Mouse (Mus musculus): ENCODE measurements around the gene Spata17. TPM values are rescaled to one million over a fixed set of nuclear protein-coding genes. Genes with fewer than 3 reads are reported as not detected.
"Not testable (repeated sequence)": the region's sequence is repeated elsewhere in the genome, so short reads cannot be mapped to it uniquely, and the experiment has no call there.

The Spata17 gene
- polyA plus RNA-seq, 1 experiment from 2014 or later: 1.2 TPM

DNA sequence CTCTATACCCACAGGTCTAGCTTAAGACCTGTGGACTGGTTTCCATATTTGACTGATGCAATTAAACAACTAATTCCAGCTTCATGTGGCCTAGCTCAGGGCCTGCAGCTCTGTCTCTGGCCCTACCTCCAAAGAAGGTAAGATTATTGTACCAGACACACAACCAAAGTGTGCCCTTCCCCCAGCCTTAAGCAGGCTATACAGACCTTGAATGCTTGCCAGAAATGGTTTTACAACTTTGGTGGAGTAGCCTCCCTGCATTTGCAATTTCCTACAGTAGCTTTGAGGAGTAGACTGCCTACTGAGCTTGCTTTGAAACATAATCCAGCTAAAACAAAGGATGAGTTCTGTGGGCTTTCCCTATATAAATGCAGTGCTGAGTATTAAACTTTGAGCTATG is 51.7 kb downstream of the Spata17 start:
- Histone ChIP-seq H3K9ac (no peak overlapping the region), H3K4me2 (no peak overlapping the region), H3K9me3 (replicated peaks) (no peaks in the 10 kb centered on the region), H3K36me3 (no peaks in the 10 kb centered on the region), H3K27ac (no peak overlapping the region), H3K27me3 (no peaks in the 10 kb centered on the region), H3K4me1 (no peaks in the 10 kb centered on the region), H3K4me3 (replicated peaks) (no peak overlapping the region)
- no peak for ATAC-seq (replicated peaks; ENCODE audit: low FRiP score)

DNA sequence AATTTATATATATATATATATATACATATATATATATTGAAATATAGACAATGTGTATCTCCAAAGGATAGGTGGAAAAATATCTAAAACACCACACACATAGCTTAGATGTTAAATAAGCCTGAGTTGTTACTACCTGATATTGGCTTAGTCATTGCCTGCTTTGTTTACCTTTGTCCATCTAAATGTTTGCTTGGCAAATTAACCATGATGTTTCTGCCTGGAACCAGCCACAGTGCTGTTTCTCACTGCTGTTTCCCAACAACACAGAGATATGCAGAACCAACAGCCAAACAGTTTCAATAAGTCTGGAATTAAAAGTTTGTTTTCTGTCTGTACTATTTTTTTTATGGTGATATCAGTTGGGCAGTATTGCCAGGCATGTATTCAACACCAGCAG is 59.6 kb downstream of the Spata17 start:
- Histone ChIP-seq H3K27me3 (no peaks in the 10 kb centered on the region), H3K36me3 (no peaks in the 10 kb centered on the region), H3K9me3 (replicated peaks) (no peaks in the 10 kb centered on the region), H3K4me3 (replicated peaks) (no peak overlapping the region), H3K9ac (no peak overlapping the region), H3K4me1 (no peaks in the 10 kb centered on the region), H3K4me2 (no peak overlapping the region), H3K27ac (no peak overlapping the region)
- no peak for ATAC-seq (replicated peaks; ENCODE audit: low FRiP score)

- Histone ChIP-seq H3K36me3 (no peaks in the 10 kb centered on the region), H3K9me3 (replicated peaks) (no peaks in the 10 kb centered on the region), H3K27me3 (no peaks in the 10 kb centered on the region), H3K4me2 (no peak overlapping the region), H3K4me3 (replicated peaks) (no peak overlapping the region), H3K9ac (no peak overlapping the region), H3K4me1 (no peaks in the 10 kb centered on the region), H3K27ac (no peak overlapping the region)
- 73% methylated on average over 5 of the region's 5 CpGs for WGBS
- no peak for ATAC-seq (replicated peaks; ENCODE audit: low FRiP score)
Measured at GRCm38 (mm10) chr1:187153681-187154080, 61.6 kb downstream of the Spata17 start.

GRCm38 (mm10) chr1:187152571-187152970 is 62.7 kb downstream of the Spata17 start:
- no peak overlapping the region for H3K9ac ChIP-seq
- ATAC-seq (replicated peaks; ENCODE audit: low FRiP score): no peak
- H3K36me3 ChIP-seq: no peaks in the 10 kb centered on the region
- H3K4me1 ChIP-seq: no peaks in the 10 kb centered on the region
- H3K4me3 ChIP-seq (replicated peaks): no peak overlapping the region
- no peaks in the 10 kb centered on the region for H3K27me3 ChIP-seq
- no peak overlapping the region for H3K27ac ChIP-seq
- 94% methylated on average over 2 of the region's 2 CpGs for WGBS
- no peak overlapping the region for H3K4me2 ChIP-seq
- no peaks in the 10 kb centered on the region for H3K9me3 ChIP-seq (replicated peaks)

DNA sequence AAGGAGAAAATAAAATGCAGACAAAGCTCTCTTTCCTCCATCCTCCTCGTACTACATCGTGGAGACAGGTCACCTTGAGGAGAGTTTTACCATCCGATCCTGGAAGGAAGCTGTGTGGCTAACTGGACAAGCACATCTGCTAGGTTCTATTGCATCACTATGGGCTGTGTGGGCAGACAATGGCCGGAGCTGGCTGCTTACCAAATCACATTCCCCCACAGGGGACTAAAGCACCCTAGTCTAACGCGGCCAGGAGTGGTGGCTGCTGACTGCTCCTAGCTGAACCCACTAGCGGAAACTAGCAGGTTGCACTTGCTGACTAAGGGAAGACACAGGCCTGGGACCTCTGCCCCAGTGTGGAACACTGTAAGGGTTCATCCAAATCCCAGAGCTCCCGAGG is 72.3 kb downstream of the Spata17 start:
- Histone ChIP-seq H3K9ac (no peak overlapping the region), H3K27me3 (no peaks in the 10 kb centered on the region), H3K27ac (no peak overlapping the region), H3K4me2 (no peak overlapping the region), H3K9me3 (replicated peaks) (no peaks in the 10 kb centered on the region), H3K4me1 (peaks cover 4% of the 10 kb centered on the region; the same call in 1 of the 2 replicates), H3K36me3 (no peaks in the 10 kb centered on the region), H3K4me3 (replicated peaks) (no peak overlapping the region)
- no peak for ATAC-seq (replicated peaks; ENCODE audit: low FRiP score)
- WGBS: 74% methylated on average over 8 of the region's 8 CpGs

GRCm38 (mm10) chr1:187137426-187137825 is 77.8 kb downstream of the Spata17 start:
- Histone ChIP-seq H3K4me1 (no peaks in the 10 kb centered on the region), H3K9me3 (replicated peaks) (no peaks in the 10 kb centered on the region), H3K4me3 (replicated peaks) (no peak overlapping the region), H3K4me2 (no peak overlapping the region), H3K27ac (no peak overlapping the region), H3K36me3 (no peaks in the 10 kb centered on the region), H3K27me3 (peaks cover 4% of the 10 kb centered on the region; the same call in 1 of the 2 replicates), H3K9ac (no peak overlapping the region)
- 37% methylated on average over 6 of the region's 6 CpGs for WGBS
- no peak for ATAC-seq (replicated peaks; ENCODE audit: low FRiP score)

DNA sequence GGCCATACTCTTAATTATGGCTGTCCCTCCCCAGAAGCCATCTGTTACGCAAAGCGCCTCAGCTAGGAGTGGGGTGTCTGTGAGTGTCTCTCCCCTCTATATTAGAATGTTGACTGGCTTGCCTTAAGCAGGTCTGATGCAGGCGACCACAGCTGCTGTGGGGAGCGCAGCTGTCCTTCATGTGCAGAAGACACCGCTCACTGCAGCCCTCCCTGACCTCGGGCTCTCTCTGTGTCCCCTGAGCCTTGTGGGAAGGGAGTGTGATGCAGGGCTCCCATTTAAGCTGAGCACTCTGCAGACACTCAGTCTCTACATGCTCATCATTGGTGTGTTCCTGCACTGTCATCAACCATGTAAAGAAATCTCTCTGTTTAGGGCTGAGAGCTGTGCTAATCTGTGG is 79.4 kb downstream of the Spata17 start:
- H3K27me3 ChIP-seq: peaks cover 4% of the 10 kb centered on the region; the same call in 1 of the 2 replicates
- no peaks in the 10 kb centered on the region for H3K4me1 ChIP-seq
- H3K27ac ChIP-seq: no peak overlapping the region
- H3K4me2 ChIP-seq: no peak overlapping the region
- no peaks in the 10 kb centered on the region for H3K36me3 ChIP-seq
- WGBS: 86% methylated on average over 6 of the region's 6 CpGs
- H3K9ac ChIP-seq: no peak overlapping the region
- no peak for ATAC-seq (replicated peaks; ENCODE audit: low FRiP score)
- H3K9me3 ChIP-seq (replicated peaks): no peaks in the 10 kb centered on the region
- H3K4me3 ChIP-seq (replicated peaks): no peak overlapping the region

DNA sequence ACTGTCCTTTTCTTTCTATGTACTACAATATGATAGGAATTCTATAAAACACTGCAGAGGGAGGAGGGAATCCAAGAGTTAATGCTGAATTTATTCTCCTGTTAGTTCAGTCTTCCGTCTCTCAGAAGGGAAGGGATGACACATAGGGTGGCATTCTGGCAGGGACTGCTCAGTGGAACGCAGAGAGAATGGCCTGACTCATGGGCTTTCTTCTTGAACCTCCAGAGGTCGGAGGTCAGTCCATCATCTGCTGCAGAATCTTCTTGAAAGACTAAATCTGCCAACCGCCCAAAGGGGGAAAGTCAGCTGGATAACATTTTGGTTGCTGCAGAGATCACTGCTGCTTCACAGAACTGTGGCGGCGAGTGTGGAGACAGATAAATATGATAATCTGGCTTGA is 81.4 kb downstream of the Spata17 start:
- Histone ChIP-seq H3K27me3 (peaks cover 4% of the 10 kb centered on the region; the same call in 1 of the 2 replicates), H3K4me1 (no peaks in the 10 kb centered on the region), H3K36me3 (no peaks in the 10 kb centered on the region), H3K4me3 (replicated peaks) (no peak overlapping the region), H3K27ac (no peak overlapping the region), H3K9me3 (replicated peaks) (no peaks in the 10 kb centered on the region), H3K4me2 (no peak overlapping the region), H3K9ac (no peak overlapping the region)
- no peak for ATAC-seq (replicated peaks; ENCODE audit: low FRiP score)
- 85% methylated on average over 6 of the region's 6 CpGs for WGBS

GRCm38 (mm10) chr1:187132348-187132747 is 82.9 kb downstream of the Spata17 start:
- no peaks in the 10 kb centered on the region for H3K36me3 ChIP-seq
- no peak overlapping the region for H3K9ac ChIP-seq
- no peaks in the 10 kb centered on the region for H3K4me1 ChIP-seq
- 91% methylated on average over 4 of the region's 4 CpGs for WGBS
- H3K4me3 ChIP-seq (replicated peaks): no peak overlapping the region
- H3K27me3 ChIP-seq: peaks cover 4% of the 10 kb centered on the region; the same call in 1 of the 2 replicates
- H3K9me3 ChIP-seq (replicated peaks): no peaks in the 10 kb centered on the region
- no peak for ATAC-seq (replicated peaks; ENCODE audit: low FRiP score)
- H3K4me2 ChIP-seq: no peak overlapping the region
- no peak overlapping the region for H3K27ac ChIP-seq

- not testable (repeated sequence) for H3K9me3 ChIP-seq (replicated peaks); H3K4me2 ChIP-seq; H3K36me3 ChIP-seq; H3K27me3 ChIP-seq; H3K4me3 ChIP-seq (replicated peaks); H3K4me1 ChIP-seq; H3K27ac ChIP-seq; ATAC-seq (replicated peaks; ENCODE audit: low FRiP score); H3K9ac ChIP-seq
- WGBS: 92% methylated on average over 2 of the region's 2 CpGs
Measured at GRCm38 (mm10) chr1:187127548-187127947, 87.7 kb downstream of the Spata17 start.

DNA sequence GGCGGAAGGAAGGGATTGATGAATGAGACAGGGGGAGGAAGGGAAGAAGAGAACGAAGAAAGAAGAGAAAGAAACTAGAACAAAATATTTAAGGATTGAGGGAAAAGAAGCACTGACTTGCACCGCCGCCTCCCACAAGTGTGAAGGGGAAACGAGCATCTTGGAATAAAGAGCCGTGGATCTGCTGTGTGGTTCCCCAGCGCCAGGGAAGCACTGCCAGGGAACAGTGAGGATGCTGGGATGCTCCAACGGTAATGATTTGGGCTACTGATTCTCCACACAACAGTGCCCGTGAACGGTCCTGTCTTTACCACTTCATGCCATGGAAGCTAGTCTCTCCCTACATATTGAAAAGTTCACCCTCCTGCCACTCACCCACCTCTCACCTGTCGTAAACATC is 89.5 kb downstream of the Spata17 start:
- H3K36me3 ChIP-seq: no peaks in the 10 kb centered on the region
- no peaks in the 10 kb centered on the region for H3K27me3 ChIP-seq
- no peak overlapping the region for H3K27ac ChIP-seq
- H3K4me3 ChIP-seq (replicated peaks): no peak overlapping the region
- no peaks in the 10 kb centered on the region for H3K9me3 ChIP-seq (replicated peaks)
- H3K4me1 ChIP-seq: no peaks in the 10 kb centered on the region
- no peak for ATAC-seq (replicated peaks; ENCODE audit: low FRiP score)
- WGBS: 82% methylated on average over 11 of the region's 11 CpGs
- no peak overlapping the region for H3K9ac ChIP-seq
- no peak overlapping the region for H3K4me2 ChIP-seq

DNA sequence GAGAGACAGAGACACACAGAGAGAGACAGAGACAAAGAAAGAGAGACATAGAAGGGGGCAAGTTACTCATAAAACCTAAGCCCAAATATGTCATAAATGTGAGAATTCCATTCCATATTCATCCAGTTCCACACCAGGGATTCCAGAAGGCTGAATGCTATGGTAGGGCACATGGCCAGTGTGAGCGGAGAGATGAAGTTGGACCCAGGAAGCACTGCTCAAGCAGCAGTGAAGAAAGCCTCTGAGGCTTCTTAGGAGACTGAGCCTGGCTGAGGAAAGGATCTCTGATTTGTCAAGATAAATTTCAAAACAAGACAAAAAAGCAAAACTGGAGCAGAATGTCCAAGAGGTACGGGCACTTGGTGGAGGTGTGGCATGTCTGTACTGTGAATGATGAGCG is 90.3 kb downstream of the Spata17 start:
- H3K9ac ChIP-seq: no peak overlapping the region
- no peaks in the 10 kb centered on the region for H3K9me3 ChIP-seq (replicated peaks)
- WGBS: 76% methylated on average over 3 of the region's 3 CpGs
- no peak overlapping the region for H3K4me2 ChIP-seq
- no peaks in the 10 kb centered on the region for H3K27me3 ChIP-seq
- no peak for ATAC-seq (replicated peaks; ENCODE audit: low FRiP score)
- no peak overlapping the region for H3K4me3 ChIP-seq (replicated peaks)
- no peaks in the 10 kb centered on the region for H3K4me1 ChIP-seq
- no peaks in the 10 kb centered on the region for H3K36me3 ChIP-seq
- no peak overlapping the region for H3K27ac ChIP-seq

- Histone ChIP-seq H3K4me2 (no peak overlapping the region), H3K4me1 (no peaks in the 10 kb centered on the region), H3K4me3 (replicated peaks) (no peak overlapping the region), H3K27ac (no peak overlapping the region), H3K9ac (no peak overlapping the region), H3K9me3 (replicated peaks) (no peaks in the 10 kb centered on the region), H3K27me3 (no peaks in the 10 kb centered on the region), H3K36me3 (no peaks in the 10 kb centered on the region)
- no peak for ATAC-seq (replicated peaks; ENCODE audit: low FRiP score)
- WGBS: 93% methylated on average over 6 of the region's 6 CpGs
Measured at GRCm38 (mm10) chr1:187119300-187119699, 96.0 kb downstream of the Spata17 start.

Data from kidney, embryonic 15.5 days (tissue).